Mouse (Mus musculus): ENCODE results near the gene Foxk2. TPM values are rescaled to one million over a fixed set of nuclear protein-coding genes. Genes with fewer than 3 reads are reported as not detected.
A peak's percentile ranks its signal among the peaks of the same experiment; 100 is the strongest.

Foxk2 gene
- polyA plus RNA-seq, 1 experiment: 41.7 TPM

DNA sequence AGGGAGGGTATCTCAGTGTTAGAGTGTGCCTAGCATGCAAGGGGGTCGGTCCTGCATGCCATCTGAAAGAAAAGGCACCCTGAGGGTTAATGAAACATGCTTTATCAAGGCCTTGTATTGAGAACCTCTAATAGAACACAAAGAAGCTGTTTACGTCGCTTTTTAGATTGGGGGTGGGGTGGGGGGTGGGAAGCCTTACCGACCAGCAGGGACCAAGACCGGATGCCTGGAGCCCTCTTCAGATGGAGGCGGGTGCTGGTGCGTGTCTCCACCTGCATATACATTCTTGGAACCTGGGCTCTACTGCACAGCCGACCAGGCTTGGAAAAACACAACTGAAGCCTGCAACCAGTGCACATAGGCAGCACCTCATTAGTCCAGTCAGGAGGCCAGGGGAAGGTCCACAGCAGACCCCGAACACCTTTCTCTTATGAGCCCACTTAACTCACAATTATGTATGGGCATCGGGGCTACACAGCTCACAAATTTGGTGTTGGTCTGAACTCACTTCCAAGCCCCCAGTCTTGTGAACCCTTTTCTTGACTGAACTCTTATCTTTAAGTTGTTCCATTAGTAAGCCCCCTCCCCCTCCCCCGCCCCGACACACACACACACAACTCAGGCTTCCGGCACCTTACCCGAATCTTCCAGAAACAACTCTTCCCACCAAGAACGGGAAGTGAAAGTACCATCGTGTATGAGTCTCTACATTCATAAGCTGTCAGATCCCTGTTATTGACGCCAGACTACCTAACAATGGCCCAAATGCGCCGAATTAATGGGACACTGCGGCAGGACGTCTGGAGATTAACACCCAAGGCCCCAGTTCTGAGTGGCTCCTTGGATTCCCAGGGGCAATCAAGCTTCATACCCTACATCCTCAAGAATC lies 31.4 kb upstream of the Foxk2 start:
- no peaks in the 10 kb centered on the region for H3K79me2 ChIP-seq (ENCODE audit: control insufficient read depth, insufficient read depth)
- peaks cover 19% of the 10 kb centered on the region for H3K36me3 ChIP-seq (ENCODE audit: control insufficient read depth, insufficient read depth)
- TF ChIP-seq POLR2AphosphoS2 (IDR thresholded peaks at IDR 0.05; ENCODE audit: insufficient read length, low read depth) (no peak), MYOD1 (IDR thresholded peaks at IDR 0.05; ENCODE audit: control insufficient read depth in 1 of 3, insufficient read length in 2 of 3, low read depth in 2 of 3) (no peak), REST (IDR thresholded peaks at IDR 0.05; ENCODE audit: insufficient read depth, insufficient read length) (no peak), TCF3 (IDR thresholded peaks at IDR 0.05; ENCODE audit: insufficient read length, low read depth) (no peak), SRF (IDR thresholded peaks at IDR 0.05; ENCODE audit: control insufficient read depth, insufficient read length, low read depth) (no peak), USF1 (IDR thresholded peaks at IDR 0.05; ENCODE audit: low read depth) (no peak), TCF12 (IDR thresholded peaks at IDR 0.05; ENCODE audit: insufficient read depth, poor library complexity, severe bottlenecking) (no peak), E2F4 (IDR thresholded peaks at IDR 0.05; ENCODE audit: insufficient read depth) (no peak), MAX (IDR thresholded peaks at IDR 0.05; ENCODE audit: low read depth) (no peak), CEBPB (IDR thresholded peaks at IDR 0.05; ENCODE audit: insufficient read depth, poor library complexity, severe bottlenecking) (no peak), POLR2A (IDR thresholded peaks at IDR 0.05; ENCODE audit: insufficient read length, low read depth) (no peak)
- H3ac ChIP-seq (ENCODE audit: control insufficient read depth, insufficient read length): peak overlapping the region; percentile 33
- peak overlapping the region; percentile 63 for H3K4me3 ChIP-seq
- no peaks in the 10 kb centered on the region for H3K27me3 ChIP-seq (ENCODE audit: control insufficient read depth, insufficient read depth, insufficient read length)
- peak overlapping the region; percentile 99 for H3K4me2 ChIP-seq (ENCODE audit: low read depth)

- TF ChIP-seq MAX (IDR thresholded peaks at IDR 0.05; ENCODE audit: low read depth) (no peak), E2F4 (IDR thresholded peaks at IDR 0.05; ENCODE audit: insufficient read depth) (no peak), TCF3 (IDR thresholded peaks at IDR 0.05; ENCODE audit: insufficient read length, low read depth) (no peak), SRF (IDR thresholded peaks at IDR 0.05; ENCODE audit: control insufficient read depth, insufficient read length, low read depth) (no peak), POLR2AphosphoS2 (IDR thresholded peaks at IDR 0.05; ENCODE audit: insufficient read length, low read depth) (peak; percentile 32), TCF12 (IDR thresholded peaks at IDR 0.05; ENCODE audit: insufficient read depth, poor library complexity, severe bottlenecking) (no peak), CEBPB (IDR thresholded peaks at IDR 0.05; ENCODE audit: insufficient read depth, poor library complexity, severe bottlenecking) (no peak), USF1 (IDR thresholded peaks at IDR 0.05; ENCODE audit: low read depth) (no peak), MYOG (IDR thresholded peaks at IDR 0.05; ENCODE audit: control insufficient read depth in 1 of 3, insufficient read depth in 1 of 3, insufficient read length in 2 of 3, low read depth in 2 of 3) (no peak), MYOD1 (IDR thresholded peaks at IDR 0.05; ENCODE audit: control insufficient read depth in 1 of 3, insufficient read length in 2 of 3, low read depth in 2 of 3) (no peak), REST (IDR thresholded peaks at IDR 0.05; ENCODE audit: insufficient read depth, insufficient read length) (no peak), POLR2A (IDR thresholded peaks at IDR 0.05; ENCODE audit: insufficient read length, low read depth) (peak; percentile 71)
- Histone ChIP-seq H3K4me3 (peak within 1 kb of the TSS; percentile 63), H3K27me3 (ENCODE audit: control insufficient read depth, insufficient read depth, insufficient read length) (no peaks in the 10 kb centered on the region), H3K36me3 (ENCODE audit: control insufficient read depth, insufficient read depth) (peaks cover 14% of the 10 kb centered on the region), H3ac (ENCODE audit: control insufficient read depth, insufficient read length) (peak within 1 kb of the TSS; percentile 33), H3K79me2 (ENCODE audit: control insufficient read depth, insufficient read depth) (no peaks in the 10 kb centered on the region), H3K4me2 (ENCODE audit: low read depth) (peak within 1 kb of the TSS; percentile 99)
These were observed 30.8 kb upstream of the Foxk2 start, which contains the start of gene Cybc1 for GRCm38 (mm10) chr11:121229018-121229439. Gene Cybc1, minus strand, starts transcription at chr11:121229322.

GRCm38 (mm10) chr11:121231191-121231590 lies 28.6 kb upstream of the Foxk2 start:
- Histone ChIP-seq H3K4me2 (ENCODE audit: low read depth) (no peak overlapping the region), H3K36me3 (ENCODE audit: control insufficient read depth, insufficient read depth) (no peaks in the 10 kb centered on the region), H3ac (ENCODE audit: control insufficient read depth, insufficient read length) (no peak overlapping the region), H3K4me3 (no peak overlapping the region), H3K79me2 (ENCODE audit: control insufficient read depth, insufficient read depth) (no peaks in the 10 kb centered on the region), H3K27me3 (ENCODE audit: control insufficient read depth, insufficient read depth, insufficient read length) (no peaks in the 10 kb centered on the region)
- TF ChIP-seq TCF12 (IDR thresholded peaks at IDR 0.05; ENCODE audit: insufficient read depth, poor library complexity, severe bottlenecking): no peak
- TF ChIP-seq E2F4 (IDR thresholded peaks at IDR 0.05; ENCODE audit: insufficient read depth): no peak
- no peak for TF ChIP-seq SRF (IDR thresholded peaks at IDR 0.05; ENCODE audit: control insufficient read depth, insufficient read length, low read depth)
- no peak for TF ChIP-seq MYOD1 (IDR thresholded peaks at IDR 0.05; ENCODE audit: control insufficient read depth in 1 of 3, insufficient read length in 2 of 3, low read depth in 2 of 3)
- TF ChIP-seq POLR2A (IDR thresholded peaks at IDR 0.05; ENCODE audit: insufficient read length, low read depth): no peak
- TF ChIP-seq MYOG (IDR thresholded peaks at IDR 0.05; ENCODE audit: control insufficient read depth in 1 of 3, insufficient read depth in 1 of 3, insufficient read length in 2 of 3, low read depth in 2 of 3): no peak
- no peak for TF ChIP-seq REST (IDR thresholded peaks at IDR 0.05; ENCODE audit: insufficient read depth, insufficient read length)
- TF ChIP-seq CEBPB (IDR thresholded peaks at IDR 0.05; ENCODE audit: insufficient read depth, poor library complexity, severe bottlenecking): no peak
- TF ChIP-seq MAX (IDR thresholded peaks at IDR 0.05; ENCODE audit: low read depth): no peak
- no peak for TF ChIP-seq USF1 (IDR thresholded peaks at IDR 0.05; ENCODE audit: low read depth)
- TF ChIP-seq TCF3 (IDR thresholded peaks at IDR 0.05; ENCODE audit: insufficient read length, low read depth): no peak
- no peak for TF ChIP-seq POLR2AphosphoS2 (IDR thresholded peaks at IDR 0.05; ENCODE audit: insufficient read length, low read depth)

DNA sequence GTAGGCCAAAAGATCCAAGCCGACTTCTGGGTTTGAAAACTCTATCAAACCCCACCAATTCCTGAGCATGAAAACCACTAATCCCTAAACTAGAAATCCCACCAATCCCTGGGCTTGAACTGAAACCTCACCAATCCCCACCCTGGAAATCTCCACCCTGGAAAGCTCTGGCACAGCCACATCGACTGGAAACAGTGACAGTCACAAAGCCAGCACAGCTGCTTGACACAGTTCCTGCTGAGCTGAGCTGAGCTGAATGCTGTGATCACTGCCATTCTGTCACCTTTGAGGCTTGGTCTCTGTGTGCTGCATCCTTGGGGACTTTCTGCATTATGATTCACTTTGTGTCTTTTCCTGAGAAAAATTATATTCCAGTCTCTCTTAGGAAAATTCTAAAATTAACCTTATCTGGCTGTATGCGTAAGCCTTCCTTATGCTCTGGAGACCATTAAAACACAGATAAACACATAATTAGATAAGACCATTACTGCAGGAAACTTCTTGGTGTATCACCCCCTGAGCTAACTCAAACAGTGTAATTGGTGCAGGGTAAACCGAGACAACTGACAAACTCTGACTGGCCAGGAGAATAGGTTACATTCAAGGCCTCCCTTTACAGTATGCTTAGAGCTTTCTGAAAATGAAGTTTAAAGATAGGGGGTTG lies 28.0 kb upstream of the Foxk2 start:
- Histone ChIP-seq H3K4me3 (no peak overlapping the region), H3K36me3 (ENCODE audit: control insufficient read depth, insufficient read depth) (no peaks in the 10 kb centered on the region), H3K4me2 (ENCODE audit: low read depth) (no peak overlapping the region), H3K27me3 (ENCODE audit: control insufficient read depth, insufficient read depth, insufficient read length) (no peaks in the 10 kb centered on the region), H3K79me2 (ENCODE audit: control insufficient read depth, insufficient read depth) (no peaks in the 10 kb centered on the region), H3ac (ENCODE audit: control insufficient read depth, insufficient read length) (no peak overlapping the region)
- TF ChIP-seq TCF3 (IDR thresholded peaks at IDR 0.05; ENCODE audit: insufficient read length, low read depth) (no peak), USF1 (IDR thresholded peaks at IDR 0.05; ENCODE audit: low read depth) (no peak), MYOD1 (IDR thresholded peaks at IDR 0.05; ENCODE audit: control insufficient read depth in 1 of 3, insufficient read length in 2 of 3, low read depth in 2 of 3) (peak in 1 of 3 experiments; percentile 54), POLR2AphosphoS2 (IDR thresholded peaks at IDR 0.05; ENCODE audit: insufficient read length, low read depth) (no peak), E2F4 (IDR thresholded peaks at IDR 0.05; ENCODE audit: insufficient read depth) (no peak), POLR2A (IDR thresholded peaks at IDR 0.05; ENCODE audit: insufficient read length, low read depth) (no peak), MYOG (IDR thresholded peaks at IDR 0.05; ENCODE audit: control insufficient read depth in 1 of 3, insufficient read depth in 1 of 3, insufficient read length in 2 of 3, low read depth in 2 of 3) (peak in 1 of 3 experiments; percentile 62), CEBPB (IDR thresholded peaks at IDR 0.05; ENCODE audit: insufficient read depth, poor library complexity, severe bottlenecking) (no peak)
